Mouse (Mus musculus) induced T-regulatory cell, adult 2 months (primary cell): ENCODE results near the gene Xpa.
"Not testable (repeated sequence)": the region's sequence is repeated elsewhere in the genome, so short reads cannot be mapped to it uniquely, and the experiment has no call there.

Experiments used
- DNase-seq: peaks from one replicate; pipeline ENCODE4 v3.0.0-alpha.2; 2012; ENCODE audit warnings: low read depth

The Xpa gene

GRCm38 (mm10) chr4:46195781-46196487 is at the start of gene Xpa:
Gene Xpa (minus strand): TSS chr4:46196311.
- peak; percentile 100 for DNase-seq

- no peak for DNase-seq
These were observed 39.8 kb upstream of the Xpa start for GRCm38 (mm10) chr4:46235871-46236270.

- DNase-seq: no peak
These were observed 38.6 kb upstream of the Xpa start for GRCm38 (mm10) chr4:46234739-46235138.

GRCm38 (mm10) chr4:46226972-46227535 is 30.9 kb upstream of the Xpa start:
- no peak for DNase-seq

- no peak for DNase-seq
These were observed 25.0 kb upstream of the Xpa start for GRCm38 (mm10) chr4:46221090-46221489.

- DNase-seq: no peak
These were observed 6.5 kb upstream of the Xpa start for GRCm38 (mm10) chr4:46202562-46203126.

- peak; percentile 86 for DNase-seq
These were observed 5.9 kb upstream of the Xpa start for GRCm38 (mm10) chr4:46201834-46202561.

- DNase-seq: no peak
These were observed 2.0 kb upstream of the Xpa start for GRCm38 (mm10) chr4:46198064-46198463.

- no peak for DNase-seq
These were observed 402 bp upstream of the Xpa start for GRCm38 (mm10) chr4:46196513-46196912.

- not testable (repeated sequence) for DNase-seq
These were observed 4.1 kb downstream of the Xpa start for GRCm38 (mm10) chr4:46192011-46192410.

GRCm38 (mm10) chr4:46186466-46186865 is 9.6 kb downstream of the Xpa start:
- no peak for DNase-seq

GRCm38 (mm10) chr4:46185890-46186289 is 10.2 kb downstream of the Xpa start:
- no peak for DNase-seq

GRCm38 (mm10) chr4:46185423-46185822 is 10.7 kb downstream of the Xpa start:
- no peak for DNase-seq

GRCm38 (mm10) chr4:46182181-46182580 is 13.9 kb downstream of the Xpa start:
- no peak for DNase-seq

- no peak for DNase-seq
These were observed 14.9 kb downstream of the Xpa start for GRCm38 (mm10) chr4:46181168-46181567.

- no peak for DNase-seq
These were observed 18.6 kb downstream of the Xpa start for GRCm38 (mm10) chr4:46177496-46177895.

- DNase-seq: no peak
These were observed 19.1 kb downstream of the Xpa start for GRCm38 (mm10) chr4:46177018-46177417.

- DNase-seq: no peak
These were observed 19.8 kb downstream of the Xpa start for GRCm38 (mm10) chr4:46176313-46176712.

- no peak for DNase-seq
These were observed 24.4 kb downstream of the Xpa start for GRCm38 (mm10) chr4:46171761-46172160.

GRCm38 (mm10) chr4:46165831-46166230 is 30.3 kb downstream of the Xpa start:
- no peak for DNase-seq

- DNase-seq: no peak
These were observed 32.1 kb downstream of the Xpa start for GRCm38 (mm10) chr4:46164027-46164426.

- DNase-seq: peak; percentile 75
These were observed 44.1 kb downstream of the Xpa start for GRCm38 (mm10) chr4:46151903-46152544.
